Mouse (Mus musculus): ENCODE results near the gene Pcdh15.

- no peak for TF ChIP-seq CTCF (conservative IDR thresholded peaks at IDR 0.05; ENCODE audit: low read length)
- TF ChIP-seq NANOG (IDR thresholded peaks at IDR 0.05; ENCODE audit: borderline replicate concordance, low read length): no peak
- TF ChIP-seq POU5F1 (IDR thresholded peaks at IDR 0.05; ENCODE audit: borderline replicate concordance, low read length): no peak
Observed at GRCm38 (mm10) chr10:73052074-73052473, 47.1 kb upstream of the Pcdh15 start.
